Mouse (Mus musculus) limb, embryonic 10.5 days (tissue): ENCODE data around the gene Ccnd3. TPM values are rescaled to one million over a fixed set of nuclear protein-coding genes. Genes with fewer than 3 reads are reported as not detected.

Source experiments
- DNase-seq: peaks from one replicate; pipeline ENCODE4 v3.0.0-alpha.2; 2017; ENCODE audit warnings: low spot score
- H3K27ac ChIP-seq: fragments of 300-500 bp; sonication (generic); 2 replicates; pipeline ENCODE4 v1.5.1; 2016; ENCODE audit warnings: mild to moderate bottlenecking
- H3K27me3 ChIP-seq: fragments of 300-500 bp; sonication (generic); 2 replicates; pipeline ENCODE4 v1.6.1; 2016; ENCODE audit warnings: low read depth, mild to moderate bottlenecking; ENCODE audit not compliant: poor library complexity, severe bottlenecking
- H3K36me3 ChIP-seq: fragments of 300-500 bp; sonication (generic); 2 replicates; pipeline ENCODE4 v1.6.1; 2016; ENCODE audit warnings: mild to moderate bottlenecking, moderate library complexity
- H3K4me1 ChIP-seq: fragments of 300-500 bp; sonication (generic); 2 replicates; pipeline ENCODE4 v1.6.1; 2016
- H3K4me3 ChIP-seq: fragments of 300-500 bp; sonication (generic); 2 replicates; pipeline ENCODE4 v1.5.1; 2016; ENCODE audit warnings: mild to moderate bottlenecking, moderate library complexity
- H3K9me3 ChIP-seq: fragments of 300-500 bp; sonication (generic); replicated peaks from 2 replicates; pipeline ENCODE4 v1.6.1; 2016; ENCODE audit warnings: mild to moderate bottlenecking
- WGBS: fragments of 180-500 bp; shearing (Covaris S2); methylation state at CpG from one replicate; pipeline ENCODE4 v1.1.7; 2016; 5-methylcytosine and 5-hydroxymethylcytosine counted together
- polyA plus RNA-seq: library from polyadenylated mRNA; unstranded; fragments of >200 nt; fragmentation: Nextera tagmentation; extraction: Ambion mirVana; gene quantifications from 2 replicates; pipeline ENCODE4 v1.2.1, GENCODE M21; 2016

Ccnd3 gene
- 405 and 413 TPM in 2 replicates for polyA plus RNA-seq

DNA sequence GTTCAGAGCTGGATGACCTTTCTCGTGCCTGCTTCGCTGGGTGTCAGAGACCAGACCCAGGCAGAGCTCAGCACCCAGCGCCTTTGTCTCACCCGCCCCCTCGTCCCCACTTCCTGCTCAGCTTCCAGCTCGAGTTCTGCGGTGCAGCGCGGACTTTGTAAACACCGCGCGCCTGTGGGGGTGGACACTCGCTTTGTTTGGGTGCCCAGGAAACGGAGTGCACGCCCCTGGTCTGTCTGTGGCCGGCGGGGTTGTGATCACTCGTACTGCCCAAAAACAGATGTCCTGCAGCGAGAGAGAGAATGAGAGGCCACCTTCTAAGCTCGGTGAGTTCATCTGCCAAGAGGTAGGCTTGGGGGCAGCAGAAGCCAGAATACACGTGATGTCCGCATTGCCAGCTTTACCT, at the start of gene Ccnd3:
TSS of gene Ccnd3 (plus strand) at position 111 of the 406 bp plus-strand sequence.
- 1% methylated on average over 22 of the region's 22 CpGs for WGBS
- peak within 1 kb of the TSS; percentile 89 for H3K27ac ChIP-seq
- no peaks in the 10 kb centered on the region for H3K27me3 ChIP-seq
- peak; percentile 72 for DNase-seq
- no peaks in the 10 kb centered on the region for H3K9me3 ChIP-seq
- H3K36me3 ChIP-seq: peaks cover 12% of the 10 kb centered on the region
- H3K4me1 ChIP-seq: peaks cover 53% of the 10 kb centered on the region
- peak within 1 kb of the TSS; percentile 58 for H3K4me3 ChIP-seq

- H3K4me3 ChIP-seq: no peak overlapping the region
- H3K36me3 ChIP-seq: no peaks in the 10 kb centered on the region
- DNase-seq: no peak
- peaks cover 14% of the 10 kb centered on the region; the same call in 1 of the 2 replicates for H3K4me1 ChIP-seq
- no peak overlapping the region for H3K27ac ChIP-seq
- 89% methylated on average over 13 of the region's 13 CpGs for WGBS
- H3K9me3 ChIP-seq: no peaks in the 10 kb centered on the region
- H3K27me3 ChIP-seq: peaks cover 35% of the 10 kb centered on the region
These were observed 46.5 kb upstream of the Ccnd3 start for GRCm38 (mm10) chr17:47458310-47458709.

- no peak overlapping the region for H3K4me3 ChIP-seq
- peaks cover 15% of the 10 kb centered on the region; the same call in 1 of the 2 replicates for H3K4me1 ChIP-seq
- H3K27me3 ChIP-seq: peaks cover 42% of the 10 kb centered on the region
- no peaks in the 10 kb centered on the region for H3K36me3 ChIP-seq
- DNase-seq: no peak
- WGBS: 96% methylated on average over 2 of the region's 2 CpGs
- no peak overlapping the region for H3K27ac ChIP-seq
- H3K9me3 ChIP-seq: no peaks in the 10 kb centered on the region
These were observed 45.9 kb upstream of the Ccnd3 start for GRCm38 (mm10) chr17:47458936-47459335.

GRCm38 (mm10) chr17:47459341-47459919, 45.4 kb upstream of the Ccnd3 start:
- H3K9me3 ChIP-seq: no peaks in the 10 kb centered on the region
- DNase-seq: no peak
- peaks cover 20% of the 10 kb centered on the region for H3K4me1 ChIP-seq
- no peak overlapping the region for H3K27ac ChIP-seq
- WGBS: 78% methylated on average over 3 of the region's 3 CpGs
- peaks cover 47% of the 10 kb centered on the region for H3K27me3 ChIP-seq
- H3K36me3 ChIP-seq: no peaks in the 10 kb centered on the region
- H3K4me3 ChIP-seq: no peak overlapping the region

DNA sequence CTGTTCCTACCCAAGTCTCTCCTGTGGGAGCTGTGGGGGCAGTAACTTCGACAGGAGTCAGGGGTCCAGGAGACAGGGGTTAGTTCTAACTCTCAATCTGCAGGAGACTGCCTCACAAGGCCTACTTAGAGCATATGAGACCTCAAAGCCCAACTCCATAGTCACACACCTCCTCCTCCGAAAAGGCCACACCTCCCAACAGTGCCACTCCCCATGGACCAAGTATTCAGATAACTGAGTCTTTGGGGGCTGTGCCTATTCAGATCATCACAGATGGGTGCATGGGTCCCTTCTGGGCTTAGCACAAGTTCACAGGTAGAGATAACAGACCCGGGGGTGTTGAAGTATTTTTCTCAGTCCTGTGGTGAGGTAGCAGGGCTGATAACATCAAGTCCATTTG, 43.2 kb upstream of the Ccnd3 start:
- Histone ChIP-seq H3K9me3 (no peaks in the 10 kb centered on the region), H3K36me3 (no peaks in the 10 kb centered on the region), H3K4me3 (no peak overlapping the region), H3K27ac (no peak overlapping the region), H3K27me3 (peaks cover 69% of the 10 kb centered on the region), H3K4me1 (peaks cover 30% of the 10 kb centered on the region)
- 72% methylated on average over 3 of the region's 3 CpGs for WGBS
- no peak for DNase-seq

DNA sequence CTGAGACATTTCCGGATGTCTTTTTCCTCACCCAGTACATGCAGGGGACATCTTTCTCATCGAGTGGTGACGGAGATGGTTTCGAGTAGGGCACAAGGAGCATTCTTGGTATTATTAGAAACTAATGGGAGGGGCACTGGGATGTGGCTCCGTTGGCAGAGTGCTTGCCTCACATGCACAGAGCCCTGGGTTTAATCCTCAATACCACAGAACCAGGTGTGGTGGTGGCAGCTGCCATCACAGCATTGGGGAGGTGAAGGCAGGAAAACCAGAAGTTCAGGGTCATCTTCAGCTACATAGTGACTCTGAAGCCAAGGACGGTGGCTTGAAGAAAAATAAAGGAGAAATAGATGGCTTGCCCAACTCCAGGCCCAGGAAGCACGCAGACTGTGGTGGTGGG, 42.6 kb upstream of the Ccnd3 start:
- 84% methylated on average over 7 of the region's 7 CpGs for WGBS
- H3K27ac ChIP-seq: no peak overlapping the region
- H3K4me1 ChIP-seq: peaks cover 30% of the 10 kb centered on the region
- no peak overlapping the region for H3K4me3 ChIP-seq
- DNase-seq: no peak
- H3K9me3 ChIP-seq: no peaks in the 10 kb centered on the region
- no peaks in the 10 kb centered on the region for H3K36me3 ChIP-seq
- peaks cover 74% of the 10 kb centered on the region for H3K27me3 ChIP-seq

DNA sequence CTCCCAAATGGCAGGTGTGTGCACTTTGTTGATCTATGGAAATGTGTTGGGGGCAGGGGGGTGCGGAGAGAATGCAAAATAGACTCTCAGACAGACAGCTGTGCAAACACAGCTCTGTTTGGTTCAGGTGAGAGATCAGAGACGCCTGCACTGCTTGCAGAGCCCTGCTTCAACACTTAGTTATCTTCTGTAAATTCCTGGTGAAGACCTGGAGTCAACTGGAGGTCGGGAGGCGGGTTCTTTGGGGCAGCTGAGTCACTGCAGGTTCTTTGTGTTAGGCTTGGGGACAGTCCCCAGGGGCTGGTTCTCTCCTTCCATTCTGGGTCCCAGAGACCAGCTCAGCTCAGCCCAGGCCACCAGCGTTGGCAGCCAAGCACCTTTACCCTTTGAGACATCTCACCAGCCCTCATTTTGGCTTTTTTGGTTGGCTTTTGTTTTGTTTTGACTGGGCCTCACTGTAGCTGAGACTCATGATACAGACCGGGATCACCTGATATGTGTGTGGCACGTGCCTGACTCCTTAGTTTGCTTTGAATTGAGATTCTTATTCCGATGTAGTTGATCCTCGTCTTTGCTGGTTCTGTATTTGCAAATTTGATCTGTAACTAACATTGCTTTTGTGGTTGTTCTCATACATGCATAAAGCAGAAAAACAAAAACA, 42.0 kb upstream of the Ccnd3 start:
- no peak overlapping the region for H3K4me3 ChIP-seq
- H3K36me3 ChIP-seq: no peaks in the 10 kb centered on the region
- no peak overlapping the region for H3K27ac ChIP-seq
- no peaks in the 10 kb centered on the region for H3K9me3 ChIP-seq
- H3K4me1 ChIP-seq: peaks cover 30% of the 10 kb centered on the region
- peaks cover 81% of the 10 kb centered on the region for H3K27me3 ChIP-seq
- 54% methylated on average over 9 of the region's 9 CpGs for WGBS
- DNase-seq: no peak

DNA sequence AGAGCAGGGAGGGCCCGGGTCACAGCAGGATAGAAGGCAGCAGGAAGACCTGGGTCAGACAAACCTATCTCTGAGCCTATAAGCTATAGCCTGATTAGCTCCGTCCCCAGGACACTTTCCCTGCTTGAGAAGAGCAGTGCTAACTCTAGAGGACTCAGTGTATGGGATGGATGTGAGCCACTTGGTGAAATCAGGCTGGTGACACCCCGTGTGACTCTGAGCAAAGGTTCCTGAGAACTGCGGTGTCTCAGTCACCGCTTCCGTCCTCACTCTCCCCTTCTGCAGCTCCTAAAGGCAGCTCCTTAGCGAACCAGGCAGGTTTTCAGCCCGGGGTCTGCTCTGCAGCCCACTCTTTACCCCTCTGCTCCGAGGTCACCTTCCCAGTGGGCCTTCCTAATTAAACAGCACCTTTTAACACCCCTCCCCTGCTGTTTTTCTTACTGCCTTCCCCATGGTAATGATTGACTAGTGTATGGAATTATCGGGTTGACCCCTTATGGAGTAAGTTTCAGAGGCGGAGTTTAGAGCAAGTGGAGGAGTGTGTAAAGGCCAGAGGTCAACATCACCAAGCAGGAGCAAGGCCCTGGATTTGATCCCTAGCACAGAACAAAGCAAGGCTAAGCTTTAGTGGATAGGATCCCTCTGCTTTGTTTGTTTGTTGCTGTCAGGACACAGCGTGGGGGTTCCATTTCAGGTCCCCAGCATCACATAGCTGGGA, 40.4 kb upstream of the Ccnd3 start:
- Histone ChIP-seq H3K27ac (no peak overlapping the region), H3K27me3 (peaks cover 96% of the 10 kb centered on the region), H3K4me1 (peaks cover 41% of the 10 kb centered on the region), H3K4me3 (no peak overlapping the region), H3K9me3 (no peaks in the 10 kb centered on the region), H3K36me3 (peaks cover 3% of the 10 kb centered on the region; the same call in 1 of the 2 replicates)
- no peak for DNase-seq
- WGBS: 52% methylated on average over 12 of the region's 12 CpGs

DNA sequence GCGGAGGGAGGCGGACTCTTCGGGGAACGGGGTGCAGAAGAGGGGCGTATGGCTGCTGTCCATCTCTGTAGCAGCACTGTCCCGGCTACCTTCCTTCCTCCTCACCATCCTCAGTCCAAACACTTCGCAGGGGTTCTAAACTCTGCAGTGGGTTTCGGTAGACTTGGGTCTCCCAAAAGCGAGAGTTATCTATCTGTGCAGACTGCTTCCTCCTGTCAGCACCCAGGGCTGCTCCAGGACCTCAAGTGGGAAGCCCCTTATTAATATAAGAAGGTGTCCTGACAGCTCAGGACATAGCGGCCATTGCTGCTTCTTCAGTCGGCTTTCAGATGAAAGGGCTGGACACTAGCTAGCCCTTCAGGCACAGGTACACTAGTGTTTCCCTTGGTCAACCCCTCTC, 39.8 kb upstream of the Ccnd3 start:
- 82% methylated on average over 11 of the region's 11 CpGs for WGBS

DNA sequence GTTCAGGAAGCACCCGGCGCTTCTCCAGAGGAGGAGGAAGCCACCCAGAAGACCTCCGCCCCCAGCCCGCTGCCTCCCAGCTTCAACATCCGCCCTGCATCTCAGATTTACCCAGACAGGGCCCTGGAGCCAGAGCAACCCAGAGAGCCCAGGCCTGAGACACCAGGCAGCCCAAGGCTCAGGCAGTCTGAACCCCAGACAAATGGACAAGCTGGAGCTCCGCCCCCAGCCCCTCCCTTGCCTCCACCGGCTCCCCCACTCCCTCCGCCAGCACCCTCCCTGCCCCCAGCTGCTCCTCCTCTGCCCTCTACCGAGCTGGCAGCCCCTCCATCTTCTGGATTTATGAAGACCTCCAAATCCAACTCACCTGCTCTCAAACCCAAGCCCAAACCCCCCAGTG, 38.6 kb upstream of the Ccnd3 start:
- 0 out of 2 replicates have a peak overlapping the region, but pooled peaks have one; percentile 7 for H3K4me3 ChIP-seq
- H3K36me3 ChIP-seq: peaks cover 3% of the 10 kb centered on the region; the same call in 1 of the 2 replicates
- DNase-seq: no peak
- no peaks in the 10 kb centered on the region for H3K9me3 ChIP-seq
- peaks cover 98% of the 10 kb centered on the region for H3K27me3 ChIP-seq
- WGBS: 24% methylated on average over 9 of the region's 9 CpGs
- H3K4me1 ChIP-seq: peaks cover 41% of the 10 kb centered on the region
- peak overlapping the region; percentile 4; the same call in 1 of the 2 replicates for H3K27ac ChIP-seq

More for the DNA sequence above, 39.8 kb upstream of the Ccnd3 start:
- peaks cover 41% of the 10 kb centered on the region for H3K4me1 ChIP-seq
- H3K4me3 ChIP-seq: no peak overlapping the region
- H3K9me3 ChIP-seq: no peaks in the 10 kb centered on the region
- H3K27me3 ChIP-seq: peaks cover 99% of the 10 kb centered on the region
- H3K27ac ChIP-seq: no peak overlapping the region
- peaks cover 3% of the 10 kb centered on the region; the same call in 1 of the 2 replicates for H3K36me3 ChIP-seq
- no peak for DNase-seq

DNA sequence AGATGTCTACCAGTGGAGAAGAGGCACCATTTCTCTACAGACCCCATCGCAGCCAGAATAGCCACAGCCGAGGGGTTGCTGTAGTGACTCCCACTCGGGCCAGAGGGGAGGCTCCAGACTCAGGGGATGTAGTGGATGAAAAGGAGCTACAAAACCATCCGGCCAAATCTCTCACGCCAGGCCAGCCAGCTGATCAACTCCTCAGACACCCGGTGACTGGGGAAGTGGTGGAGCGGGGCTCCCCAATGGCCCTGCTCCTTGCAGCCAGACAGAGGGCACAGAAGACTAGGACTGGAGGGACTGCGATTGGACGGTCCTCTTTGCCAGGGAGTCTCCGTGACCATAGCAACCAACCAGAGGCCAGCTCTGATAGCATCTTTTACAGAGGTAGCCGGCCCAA, 37.2 kb upstream of the Ccnd3 start:
- H3K4me3 ChIP-seq: no peak overlapping the region
- H3K27me3 ChIP-seq: peaks cover 93% of the 10 kb centered on the region
- no peak for DNase-seq
- H3K9me3 ChIP-seq: no peaks in the 10 kb centered on the region
- H3K4me1 ChIP-seq: peaks cover 43% of the 10 kb centered on the region
- 62% methylated on average over 11 of the region's 11 CpGs for WGBS
- no peak overlapping the region for H3K27ac ChIP-seq
- H3K36me3 ChIP-seq: peaks cover 3% of the 10 kb centered on the region; the same call in 1 of the 2 replicates

DNA sequence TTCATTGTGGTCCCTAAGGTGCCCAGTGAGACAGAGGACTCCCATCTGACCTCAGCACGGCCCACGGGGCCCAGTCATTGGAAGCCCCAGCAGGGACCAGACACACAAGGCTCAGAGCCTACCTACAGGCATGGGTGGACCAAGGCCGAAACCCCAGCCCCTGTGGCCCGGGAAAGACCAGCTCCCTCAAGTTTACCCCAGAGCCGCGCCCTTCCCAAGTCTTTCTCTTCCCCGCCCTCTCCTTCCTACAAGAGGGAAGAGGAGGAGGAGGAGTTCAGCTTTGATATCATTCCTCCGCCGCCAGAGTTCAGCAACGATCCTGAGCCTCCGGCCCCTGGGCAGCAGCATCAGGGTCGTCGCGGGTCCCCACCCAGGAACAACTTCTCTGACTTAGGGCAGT, 36.8 kb upstream of the Ccnd3 start:
- Histone ChIP-seq H3K27ac (peak overlapping the region; percentile 62; the same call in 1 of the 2 replicates), H3K4me1 (peaks cover 43% of the 10 kb centered on the region), H3K9me3 (no peaks in the 10 kb centered on the region), H3K4me3 (peak overlapping the region; percentile 41), H3K36me3 (peaks cover 3% of the 10 kb centered on the region; the same call in 1 of the 2 replicates), H3K27me3 (peaks cover 93% of the 10 kb centered on the region)
- DNase-seq: no peak
- 14% methylated on average over 14 of the region's 14 CpGs for WGBS

- no peaks in the 10 kb centered on the region for H3K9me3 ChIP-seq
- peak overlapping the region; percentile 41 for H3K4me3 ChIP-seq
- peaks cover 3% of the 10 kb centered on the region; the same call in 1 of the 2 replicates for H3K36me3 ChIP-seq
- H3K27me3 ChIP-seq: peaks cover 93% of the 10 kb centered on the region
- H3K27ac ChIP-seq: peak overlapping the region; percentile 62; the same call in 1 of the 2 replicates
- peaks cover 43% of the 10 kb centered on the region for H3K4me1 ChIP-seq
- 6% methylated on average over 34 of the region's 34 CpGs for WGBS
- DNase-seq: peak; percentile 58
These were observed 36.4 kb upstream of the Ccnd3 start for GRCm38 (mm10) chr17:47468466-47468865.
